Mouse (Mus musculus): ENCODE data around the gene Ndufs1. TPM values are rescaled to one million over a fixed set of nuclear protein-coding genes. Genes with fewer than 3 reads are reported as not detected.
"Not testable (repeated sequence)": the region's sequence is repeated elsewhere in the genome, so short reads cannot be mapped to it uniquely, and the experiment has no call there.

Gene Ndufs1
- polyA plus RNA-seq, 2 experiments: 57.9 to 108 TPM

- no peak for TF ChIP-seq CTCF (IDR thresholded peaks at IDR 0.05; ENCODE audit: low read depth)
- TF ChIP-seq EP300 (IDR thresholded peaks at IDR 0.05; ENCODE audit: low read depth): no peak
- ATAC-seq (ENCODE audit: insufficient read depth) (no peak), DNase-seq (ENCODE audit: low read depth in 3 of 3, low spot score in 3 of 3) (no peak)
- Histone ChIP-seq H3K9me3 (ENCODE audit: control insufficient read depth, low read length) (no peaks in the 10 kb centered on the region), H3K4me1 (replicated peaks; ENCODE audit: control insufficient read depth in 2 of 2, insufficient read depth in 2 of 2, low read length in 1 of 2) (no peaks in the 10 kb centered on the region), H3K9ac (replicated peaks) (no peak overlapping the region), H3K4me2 (ENCODE audit: low read depth) (no peak overlapping the region), H3K27ac (no peak overlapping the region), H3K4me3 (ENCODE audit: insufficient read depth in 1 of 2, low read depth in 2 of 2, low read length in 2 of 2) (no peak overlapping the region), H3K27me3 (ENCODE audit: control insufficient read depth, insufficient read depth, low read length) (no peaks in the 10 kb centered on the region), H3K36me3 (replicated peaks; ENCODE audit: control insufficient read depth, insufficient read depth, low read depth) (peaks cover 29% of the 10 kb centered on the region)
- WGBS (ENCODE audit: insufficient replicate concordance): 84% methylated on average over 13 of the region's 13 CpGs
These were observed 36.4 kb downstream of the Ndufs1 start for GRCm38 (mm10) chr1:63140231-63140630.

DNA sequence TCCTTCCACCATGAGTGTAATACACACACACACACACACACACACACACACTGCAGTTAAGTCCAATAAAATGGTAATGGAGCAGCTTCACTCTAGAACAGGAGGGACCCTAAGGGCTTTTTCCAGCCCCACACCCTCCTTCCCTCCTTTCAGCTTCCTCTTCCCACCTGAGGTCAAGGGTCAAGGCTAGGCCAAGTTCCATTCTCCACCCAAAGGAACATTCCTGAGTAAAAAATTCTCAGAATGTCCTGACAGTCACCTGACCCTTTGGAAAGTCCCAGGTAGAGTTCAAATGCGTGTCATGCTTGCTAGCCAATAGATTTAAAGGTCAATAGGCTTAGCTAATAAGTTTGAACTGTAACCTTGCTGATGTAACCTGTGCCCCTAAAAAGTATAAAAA is 38.0 kb downstream of the Ndufs1 start:
- H3K9ac ChIP-seq (replicated peaks); ATAC-seq (ENCODE audit: insufficient read depth); H3K27me3 ChIP-seq (ENCODE audit: control insufficient read depth, insufficient read depth, low read length); H3K4me2 ChIP-seq (ENCODE audit: low read depth); H3K4me1 ChIP-seq (replicated peaks; ENCODE audit: control insufficient read depth in 2 of 2, insufficient read depth in 2 of 2, low read length in 1 of 2); H3K4me3 ChIP-seq (ENCODE audit: insufficient read depth in 1 of 2, low read depth in 2 of 2, low read length in 2 of 2); H3K27ac ChIP-seq; DNase-seq (ENCODE audit: low read depth in 3 of 3, low spot score in 3 of 3); H3K9me3 ChIP-seq (ENCODE audit: control insufficient read depth, low read length): not testable (repeated sequence)
- H3K36me3 ChIP-seq (replicated peaks; ENCODE audit: control insufficient read depth, insufficient read depth, low read depth): peaks cover 14% of the 10 kb centered on the region
- 90% methylated on average over 1 of the region's 1 CpGs for WGBS (ENCODE audit: insufficient replicate concordance)

DNA sequence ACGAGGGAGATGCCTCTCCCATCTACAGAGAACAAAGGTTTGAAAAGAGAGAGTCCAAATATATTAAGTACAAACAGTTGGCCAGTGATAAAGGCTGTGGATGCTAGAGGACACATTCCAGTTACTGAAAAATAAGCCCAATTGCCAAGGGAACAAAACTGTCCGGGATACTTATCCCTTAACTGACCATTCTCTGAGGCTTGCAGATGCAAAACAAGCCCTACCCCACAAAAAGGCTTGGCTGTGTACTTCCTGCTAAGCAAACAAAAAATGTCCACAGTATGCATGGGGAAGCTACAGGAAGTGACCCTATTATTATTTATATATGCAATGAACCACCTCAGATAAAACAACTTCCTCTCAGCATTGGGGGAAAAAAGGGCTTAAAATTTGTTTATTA is 38.7 kb downstream of the Ndufs1 start:
- Histone ChIP-seq H3K9ac (replicated peaks) (no peak overlapping the region), H3K27ac (no peak overlapping the region), H3K27me3 (ENCODE audit: control insufficient read depth, insufficient read depth, low read length) (no peaks in the 10 kb centered on the region), H3K4me3 (ENCODE audit: insufficient read depth in 1 of 2, low read depth in 2 of 2, low read length in 2 of 2) (no peak overlapping the region), H3K36me3 (replicated peaks; ENCODE audit: control insufficient read depth, insufficient read depth, low read depth) (peaks cover 10% of the 10 kb centered on the region), H3K4me2 (ENCODE audit: low read depth) (no peak overlapping the region), H3K4me1 (replicated peaks; ENCODE audit: control insufficient read depth in 2 of 2, insufficient read depth in 2 of 2, low read length in 1 of 2) (no peaks in the 10 kb centered on the region), H3K9me3 (ENCODE audit: control insufficient read depth, low read length) (no peaks in the 10 kb centered on the region)
- WGBS (ENCODE audit: insufficient replicate concordance): 64% methylated on average over 2 of the region's 2 CpGs
- DNase-seq (ENCODE audit: low read depth in 3 of 3, low spot score in 3 of 3) (no peak), ATAC-seq (ENCODE audit: insufficient read depth) (no peak)
- TF ChIP-seq CTCF (IDR thresholded peaks at IDR 0.05; ENCODE audit: low read depth): no peak
- no peak for TF ChIP-seq EP300 (IDR thresholded peaks at IDR 0.05; ENCODE audit: low read depth)

DNA sequence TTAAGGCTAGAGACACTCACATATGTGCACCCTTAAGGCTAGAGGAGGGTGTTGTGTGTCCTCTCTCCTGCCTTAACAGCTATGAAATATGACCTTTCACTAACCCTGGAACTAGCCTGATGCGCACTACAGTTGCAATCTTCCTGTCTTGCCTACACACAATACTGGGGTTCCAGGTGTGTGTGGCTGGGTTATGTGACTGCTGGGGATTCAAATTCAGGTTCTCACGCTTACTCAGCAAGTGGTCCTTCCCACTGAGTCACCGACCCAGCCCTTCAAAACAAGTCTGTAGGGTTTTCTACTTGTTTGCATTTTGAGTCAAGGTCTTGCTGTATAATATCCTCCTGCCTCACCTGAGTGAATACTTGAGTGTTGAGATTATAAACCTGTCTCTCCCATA is 42.1 kb downstream of the Ndufs1 start:
- ATAC-seq (ENCODE audit: insufficient read depth) (no peak), DNase-seq (ENCODE audit: low read depth in 3 of 3, low spot score in 3 of 3) (no peak)
- no peak overlapping the region for H3K27ac ChIP-seq
- no peak overlapping the region for H3K4me3 ChIP-seq (ENCODE audit: insufficient read depth in 1 of 2, low read depth in 2 of 2, low read length in 2 of 2)
- 72% methylated on average over 3 of the region's 3 CpGs for WGBS (ENCODE audit: insufficient replicate concordance)
- TF ChIP-seq EP300 (IDR thresholded peaks at IDR 0.05; ENCODE audit: low read depth) (no peak), CTCF (IDR thresholded peaks at IDR 0.05; ENCODE audit: low read depth) (no peak)
- H3K9me3 ChIP-seq (ENCODE audit: control insufficient read depth, low read length): no peaks in the 10 kb centered on the region
- no peak overlapping the region for H3K9ac ChIP-seq (replicated peaks)
- no peak overlapping the region for H3K4me2 ChIP-seq (ENCODE audit: low read depth)
- no peaks in the 10 kb centered on the region for H3K36me3 ChIP-seq (replicated peaks; ENCODE audit: control insufficient read depth, insufficient read depth, low read depth)
- H3K27me3 ChIP-seq (ENCODE audit: control insufficient read depth, insufficient read depth, low read length): no peaks in the 10 kb centered on the region
- H3K4me1 ChIP-seq (replicated peaks; ENCODE audit: control insufficient read depth in 2 of 2, insufficient read depth in 2 of 2, low read length in 1 of 2): peaks cover 9 to 15% of the 10 kb centered on the region in 2 experiments

- H3K9me3 ChIP-seq (ENCODE audit: control insufficient read depth, low read length): no peaks in the 10 kb centered on the region
- H3K36me3 ChIP-seq (replicated peaks; ENCODE audit: control insufficient read depth, insufficient read depth, low read depth): no peaks in the 10 kb centered on the region
- H3K4me1 ChIP-seq (replicated peaks; ENCODE audit: control insufficient read depth in 2 of 2, insufficient read depth in 2 of 2, low read length in 1 of 2): peaks cover 9 to 20% of the 10 kb centered on the region in 2 experiments
- 81% methylated on average over 11 of the region's 11 CpGs for WGBS (ENCODE audit: insufficient replicate concordance)
- no peak for ATAC-seq (ENCODE audit: insufficient read depth)
- H3K27ac ChIP-seq: no peak overlapping the region
- no peaks in the 10 kb centered on the region for H3K27me3 ChIP-seq (ENCODE audit: control insufficient read depth, insufficient read depth, low read length)
- DNase-seq (ENCODE audit: low read depth in 3 of 3, low spot score in 3 of 3): no peak
- TF ChIP-seq EP300 (IDR thresholded peaks at IDR 0.05; ENCODE audit: low read depth) (no peak), CTCF (IDR thresholded peaks at IDR 0.05; ENCODE audit: low read depth) (no peak)
- H3K4me2 ChIP-seq (ENCODE audit: low read depth): no peak overlapping the region
- H3K4me3 ChIP-seq (ENCODE audit: insufficient read depth in 1 of 2, low read depth in 2 of 2, low read length in 2 of 2): no peak overlapping the region
- H3K9ac ChIP-seq (replicated peaks): no peak overlapping the region
These were observed 44.9 kb downstream of the Ndufs1 start for GRCm38 (mm10) chr1:63131766-63132165.

Data from liver, embryonic 14.5 days (tissue).